Mouse (Mus musculus) midbrain, embryonic 12.5 days (tissue): ENCODE measurements around the gene Rhbdd3. TPM values are rescaled to one million over a fixed set of nuclear protein-coding genes. Genes with fewer than 3 reads are reported as not detected.

Source experiments
- ATAC-seq: fragments of 200-750 bp; cut with Nextera tagmentation; 2 replicates; pipeline ENCODE4 v1.8.0; 2017; ENCODE audit warnings: low read depth, moderate TSS enrichment, moderate library complexity; ENCODE audit not compliant: low FRiP score
- H3K27ac ChIP-seq: fragments of 300-500 bp; sonication (generic); replicated peaks from 2 replicates; pipeline ENCODE4 v1.5.1; 2016; ENCODE audit warnings: mild to moderate bottlenecking
- H3K27me3 ChIP-seq: fragments of 300-500 bp; sonication (generic); 2 replicates; pipeline ENCODE4 v1.6.1; 2016; ENCODE audit warnings: mild to moderate bottlenecking
- H3K36me3 ChIP-seq: fragments of 300-500 bp; sonication (generic); 2 replicates; pipeline ENCODE4 v1.6.1; 2016
- H3K4me1 ChIP-seq: fragments of 300-500 bp; sonication (generic); 2 replicates; pipeline ENCODE4 v1.6.1; 2016
- H3K4me2 ChIP-seq: fragments of 300-500 bp; sonication (generic); replicated peaks from 2 replicates; pipeline ENCODE4 v1.6.1; 2016; ENCODE audit warnings: mild to moderate bottlenecking, moderate library complexity
- H3K4me3 ChIP-seq: fragments of 300-500 bp; sonication (generic); 2 replicates; pipeline ENCODE4 v1.5.1; 2016; ENCODE audit warnings: mild to moderate bottlenecking
- H3K9ac ChIP-seq: fragments of 300-500 bp; sonication (generic); replicated peaks from 2 replicates; pipeline ENCODE4 v1.6.1; 2016; ENCODE audit warnings: mild to moderate bottlenecking, moderate library complexity
- H3K9me3 ChIP-seq: fragments of 300-500 bp; sonication (generic); 2 replicates; pipeline ENCODE4 v1.6.1; 2016; ENCODE audit warnings: mild to moderate bottlenecking
- WGBS: fragments of 180-500 bp; shearing (Covaris S2); methylation state at CpG from one replicate; pipeline ENCODE4 v1.1.7; 2016; 5-methylcytosine and 5-hydroxymethylcytosine counted together
- polyA plus RNA-seq: library from polyadenylated mRNA; unstranded; fragments of >200 nt; fragmentation: Nextera tagmentation; extraction: Ambion mirVana; gene quantifications from 2 replicates; pipeline ENCODE4 v1.2.1, GENCODE M21; 2016

Gene Rhbdd3
- polyA plus RNA-seq, 1 experiment from 2014 or later: 30.3 TPM

GRCm38 (mm10) chr11:5102384-5102783 is 3.7 kb downstream of the Rhbdd3 start:
- no peak overlapping the region for H3K4me2 ChIP-seq
- no peak overlapping the region for H3K27ac ChIP-seq
- H3K4me1 ChIP-seq: peaks cover 12% of the 10 kb centered on the region
- ATAC-seq: no peak
- H3K9me3 ChIP-seq: no peaks in the 10 kb centered on the region
- 91% methylated on average over 7 of the region's 7 CpGs for WGBS
- H3K9ac ChIP-seq: no peak overlapping the region
- no peak overlapping the region for H3K4me3 ChIP-seq
- no peaks in the 10 kb centered on the region for H3K27me3 ChIP-seq
- peaks cover 26% of the 10 kb centered on the region for H3K36me3 ChIP-seq

- Histone ChIP-seq H3K27ac (no peak overlapping the region), H3K9me3 (no peaks in the 10 kb centered on the region), H3K36me3 (peaks cover 26% of the 10 kb centered on the region), H3K4me3 (no peak overlapping the region), H3K4me1 (peaks cover 9% of the 10 kb centered on the region), H3K4me2 (no peak overlapping the region), H3K9ac (0 out of 2 replicates have a peak overlapping the region, but pooled peaks have one; percentile 5), H3K27me3 (no peaks in the 10 kb centered on the region)
- WGBS: 99% methylated on average over 4 of the region's 4 CpGs
- no peak for ATAC-seq
Measured at GRCm38 (mm10) chr11:5103986-5104509, 5.3 kb downstream of the Rhbdd3 start.

GRCm38 (mm10) chr11:5109441-5109840 is 10.7 kb downstream of the Rhbdd3 start:
- Histone ChIP-seq H3K36me3 (peaks cover 13% of the 10 kb centered on the region), H3K27ac (no peak overlapping the region), H3K4me2 (no peak overlapping the region), H3K27me3 (no peaks in the 10 kb centered on the region), H3K4me1 (peaks cover 7% of the 10 kb centered on the region), H3K4me3 (no peak overlapping the region), H3K9ac (no peak overlapping the region), H3K9me3 (no peaks in the 10 kb centered on the region)
- 83% methylated on average over 8 of the region's 8 CpGs for WGBS
- ATAC-seq: no peak

- Histone ChIP-seq H3K4me2 (no peak overlapping the region), H3K27ac (no peak overlapping the region), H3K9ac (no peak overlapping the region), H3K9me3 (no peaks in the 10 kb centered on the region), H3K36me3 (no peaks in the 10 kb centered on the region), H3K27me3 (no peaks in the 10 kb centered on the region), H3K4me3 (no peak overlapping the region), H3K4me1 (peaks cover 7% of the 10 kb centered on the region)
- 86% methylated on average over 7 of the region's 7 CpGs for WGBS
- ATAC-seq: no peak
Measured at GRCm38 (mm10) chr11:5113645-5114044, 14.9 kb downstream of the Rhbdd3 start.

GRCm38 (mm10) chr11:5114931-5115581 is 16.3 kb downstream of the Rhbdd3 start:
- no peak overlapping the region for H3K27ac ChIP-seq
- no peak overlapping the region for H3K9ac ChIP-seq
- H3K4me1 ChIP-seq: peaks cover 7% of the 10 kb centered on the region
- ATAC-seq: no peak
- no peaks in the 10 kb centered on the region for H3K36me3 ChIP-seq
- H3K4me2 ChIP-seq: no peak overlapping the region
- no peaks in the 10 kb centered on the region for H3K27me3 ChIP-seq
- 28% methylated on average over 13 of the region's 13 CpGs for WGBS
- no peak overlapping the region for H3K4me3 ChIP-seq
- H3K9me3 ChIP-seq: no peaks in the 10 kb centered on the region

GRCm38 (mm10) chr11:5125713-5126112 is 27.0 kb downstream of the Rhbdd3 start:
- WGBS: 75% methylated on average over 4 of the region's 4 CpGs
- no peak for ATAC-seq
- Histone ChIP-seq H3K27me3 (no peaks in the 10 kb centered on the region; the same call in 1 of the 2 replicates), H3K4me3 (no peak overlapping the region), H3K4me1 (peaks cover 20% of the 10 kb centered on the region), H3K36me3 (no peaks in the 10 kb centered on the region), H3K9ac (no peak overlapping the region), H3K9me3 (no peaks in the 10 kb centered on the region), H3K27ac (no peak overlapping the region), H3K4me2 (no peak overlapping the region)

GRCm38 (mm10) chr11:5129035-5129480 is 30.3 kb downstream of the Rhbdd3 start:
- Histone ChIP-seq H3K4me1 (peaks cover 20% of the 10 kb centered on the region), H3K27me3 (no peaks in the 10 kb centered on the region; the same call in 1 of the 2 replicates), H3K9me3 (no peaks in the 10 kb centered on the region), H3K27ac (peak overlapping the region; percentile 35), H3K4me3 (no peak overlapping the region), H3K9ac (0 out of 2 replicates have a peak overlapping the region, but pooled peaks have one; percentile 4), H3K4me2 (peak overlapping the region; percentile 17; the same call in 1 of the 2 replicates), H3K36me3 (no peaks in the 10 kb centered on the region)
- 14% methylated on average over 5 of the region's 5 CpGs for WGBS
- peak; percentile 60; the same call in 1 of the 2 replicates for ATAC-seq

GRCm38 (mm10) chr11:5130111-5130665 is 31.5 kb downstream of the Rhbdd3 start:
- H3K27ac ChIP-seq: no peak overlapping the region
- H3K4me3 ChIP-seq: no peak overlapping the region
- no peak for ATAC-seq

GRCm38 (mm10) chr11:5132751-5133150 is 34.0 kb downstream of the Rhbdd3 start:
- peaks cover 20% of the 10 kb centered on the region for H3K4me1 ChIP-seq
- no peaks in the 10 kb centered on the region for H3K9me3 ChIP-seq
- H3K27me3 ChIP-seq: no peaks in the 10 kb centered on the region; the same call in 1 of the 2 replicates
- 84% methylated on average over 4 of the region's 4 CpGs for WGBS
- no peak overlapping the region for H3K9ac ChIP-seq
- no peak overlapping the region for H3K4me3 ChIP-seq
- no peak overlapping the region for H3K4me2 ChIP-seq
- no peak overlapping the region for H3K27ac ChIP-seq
- no peak for ATAC-seq
- H3K36me3 ChIP-seq: no peaks in the 10 kb centered on the region

More at GRCm38 (mm10) chr11:5130111-5130665, 31.5 kb downstream of the Rhbdd3 start:
- H3K4me1 ChIP-seq: peaks cover 20% of the 10 kb centered on the region
- no peak overlapping the region for H3K9ac ChIP-seq
- H3K27me3 ChIP-seq: no peaks in the 10 kb centered on the region; the same call in 1 of the 2 replicates
- 58% methylated on average over 4 of the region's 4 CpGs for WGBS
- no peaks in the 10 kb centered on the region for H3K9me3 ChIP-seq
- no peaks in the 10 kb centered on the region for H3K36me3 ChIP-seq
- no peak overlapping the region for H3K4me2 ChIP-seq

- ATAC-seq: no peak
- no peaks in the 10 kb centered on the region for H3K27me3 ChIP-seq
- no peak overlapping the region for H3K4me2 ChIP-seq
- H3K27ac ChIP-seq: no peak overlapping the region
- H3K9me3 ChIP-seq: no peaks in the 10 kb centered on the region
- peaks cover 4% of the 10 kb centered on the region; the same call in 1 of the 2 replicates for H3K4me1 ChIP-seq
- H3K9ac ChIP-seq: no peak overlapping the region
- WGBS: 84% methylated on average over 11 of the region's 11 CpGs
- no peak overlapping the region for H3K4me3 ChIP-seq
- no peaks in the 10 kb centered on the region for H3K36me3 ChIP-seq
Measured at GRCm38 (mm10) chr11:5135914-5136313, 37.2 kb downstream of the Rhbdd3 start.

GRCm38 (mm10) chr11:5138642-5139041 is 39.9 kb downstream of the Rhbdd3 start:
- ATAC-seq: no peak
- no peak overlapping the region for H3K4me2 ChIP-seq
- no peak overlapping the region for H3K9ac ChIP-seq
- H3K4me3 ChIP-seq: no peak overlapping the region
- 89% methylated on average over 2 of the region's 2 CpGs for WGBS
- H3K27ac ChIP-seq: no peak overlapping the region
- H3K4me1 ChIP-seq: peaks cover 4% of the 10 kb centered on the region; the same call in 1 of the 2 replicates
- no peaks in the 10 kb centered on the region for H3K36me3 ChIP-seq
- H3K9me3 ChIP-seq: no peaks in the 10 kb centered on the region
- H3K27me3 ChIP-seq: no peaks in the 10 kb centered on the region

GRCm38 (mm10) chr11:5139372-5139771 is 40.6 kb downstream of the Rhbdd3 start:
- Histone ChIP-seq H3K27me3 (no peaks in the 10 kb centered on the region), H3K4me3 (no peak overlapping the region), H3K9me3 (no peaks in the 10 kb centered on the region), H3K4me2 (no peak overlapping the region), H3K27ac (no peak overlapping the region), H3K9ac (no peak overlapping the region), H3K36me3 (no peaks in the 10 kb centered on the region), H3K4me1 (peaks cover 4% of the 10 kb centered on the region; the same call in 1 of the 2 replicates)
- WGBS: 78% methylated on average over 9 of the region's 9 CpGs
- no peak for ATAC-seq
